Comparison of ENCODE assay signal across 15 mouse cellular contexts in genomic region chr1:131103776-131104424, GRCm38 (mm10). TPM values are rescaled to one million over a fixed set of nuclear protein-coding genes. Genes with fewer than 3 reads are reported as not detected.
DNase-seq lines count a peak whose midpoint lies in the region; ATAC-seq and TF ChIP-seq lines count a peak whose summit lies in the region.
"Had no signal": no experiment of that assay in that cellular context is flagged by ENCODE, and none has a peak within 500 bp of the region (broad histone marks: within the 10 kb centered on the region; RNA-seq: fewer than 3 reads in every experiment).

No protein-coding gene starts in this region.

- DNase-seq in spleen, adult 18-20 months: peak; percentile 35 to 36
- DNase-seq in spleen, postnatal 10 days (ENCODE audit: low spot score in 2 of 2): no peak
- no peak for DNase-seq in liver, embryonic 13.5 days
- DNase-seq in frontal cortex, postnatal 36 days (ENCODE audit: low spot score in 2 of 2): no peak
- DNase-seq in layer of hippocampus, postnatal 36 days: no peak
- no peak for DNase-seq in left cerebral cortex, adult 11 months (ENCODE audit: low spot score)
- DNase-seq: cerebellum, adult 18-20 months; forebrain, postnatal 0 days; kidney, postnatal 14 days; thymus, adult 2 months had no signal

- H3K36me3 ChIP-seq in liver, embryonic 13.5 days: no peaks in the 10 kb centered on the region
- H3K36me3 ChIP-seq: midbrain, embryonic 10.5 days had no signal

- no peaks in the 10 kb centered on the region for H3K27me3 ChIP-seq in liver, embryonic 13.5 days

- 0 out of 2 replicates have a peak, but pooled peaks have one; percentile 19 for ATAC-seq in liver, embryonic 13.5 days (ENCODE audit: low read depth)
- peak; percentile 81 for ATAC-seq in neutrophil, adult 5-6 weeks (ENCODE audit: extremely low read depth, insufficient number of reproducible peaks, low FRiP score, poor library complexity, severe bottlenecking)
- ATAC-seq: forebrain, postnatal 0 days had no signal

- peak overlapping the region; percentile 96 for H3K27ac ChIP-seq in bone marrow macrophage, adult 2 months (ENCODE audit: insufficient read depth, low read depth, low read length)
- peak overlapping the region; percentile 14; the same call in 1 of the 2 replicates for H3K27ac ChIP-seq in liver, embryonic 13.5 days
- H3K27ac ChIP-seq: left cerebral cortex, adult 2 months; midbrain, embryonic 10.5 days had no signal

- no peak overlapping the region for H3K9ac ChIP-seq in liver, embryonic 13.5 days
- H3K9ac ChIP-seq: forebrain, postnatal 0 days had no signal

- H3K9me3 ChIP-seq in liver, embryonic 13.5 days (replicated peaks): no peaks in the 10 kb centered on the region
- H3K9me3 ChIP-seq: midbrain, embryonic 10.5 days had no signal

- no peak for TF ChIP-seq POLR2A in bone marrow macrophage, adult 2 months (IDR thresholded peaks at IDR 0.05; ENCODE audit: borderline replicate concordance, low read depth, low read length)

- TF ChIP-seq CTCF in bone marrow macrophage, adult 2 months (IDR thresholded peaks at IDR 0.05; ENCODE audit: low read depth, low read length): no peak

- peaks cover 65% of the 10 kb centered on the region for H3K4me1 ChIP-seq in bone marrow macrophage, adult 2 months (ENCODE audit: control insufficient read depth, insufficient read depth, low read length)
- peaks cover 12% of the 10 kb centered on the region for H3K4me1 ChIP-seq in liver, embryonic 13.5 days (replicated peaks)

- H3K4me2 ChIP-seq in liver, embryonic 13.5 days: no peak overlapping the region; the same call in 1 of the 2 replicates

- 27% methylated on average over 10 of the region's 10 CpGs for WGBS in liver, embryonic 13.5 days (ENCODE audit: insufficient replicate concordance)

- H3K4me3 ChIP-seq in bone marrow macrophage, adult 2 months (ENCODE audit: insufficient read depth, low read length): peak overlapping the region; percentile 30
- no peak overlapping the region for H3K4me3 ChIP-seq in liver, embryonic 13.5 days (replicated peaks)
- H3K4me3 ChIP-seq: left cerebral cortex, adult 2 months; midbrain, embryonic 10.5 days; myocyte had no signal

RNA-seq across cellular contexts. Expression of gene Mapkapk2, which starts 6.3 kb away (rescaled TPM):
- polyA plus RNA-seq in bone marrow macrophage, adult 2 months (2012; ENCODE audit: insufficient read depth, insufficient read length, missing spikeins): 265 and 283 TPM in 2 replicates
- 12.0 and 12.3 TPM in 2 replicates for polyA plus RNA-seq in liver, embryonic 13.5 days (2015; fragmentation: Nextera tagmentation; extraction: Ambion mirVana)
- 103 and 112 TPM in 2 replicates for total RNA-seq in neutrophil, adult 5-6 weeks (2017)
- 10 to 100 TPM; 26.6 to 32.4 TPM for total RNA-seq in layer of hippocampus, postnatal 36 days (2021)

RNA-seq across cellular contexts. Expression of gene Dyrk3, which starts 34.2 kb away (rescaled TPM):
- polyA plus RNA-seq in bone marrow macrophage, adult 2 months (2012; ENCODE audit: insufficient read depth, insufficient read length, missing spikeins): 0.84 and 1.1 TPM in 2 replicates
- polyA plus RNA-seq in liver, embryonic 13.5 days (2015; fragmentation: Nextera tagmentation; extraction: Ambion mirVana): 16.9 and 19.8 TPM in 2 replicates
- 1.2 and 1.7 TPM in 2 replicates for total RNA-seq in neutrophil, adult 5-6 weeks (2017)
- 10 to 100 TPM; 19.6 to 19.9 TPM for total RNA-seq in layer of hippocampus, postnatal 36 days (2021)

RNA-seq across cellular contexts. Expression of gene Eif2d, which starts 49.1 kb away (rescaled TPM):
- 20.5 and 23.2 TPM in 2 replicates for polyA plus RNA-seq in bone marrow macrophage, adult 2 months (2012; ENCODE audit: insufficient read depth, insufficient read length, missing spikeins)
- polyA plus RNA-seq in liver, embryonic 13.5 days (2015; fragmentation: Nextera tagmentation; extraction: Ambion mirVana): 32.3 and 34.4 TPM in 2 replicates
- total RNA-seq in neutrophil, adult 5-6 weeks (2017): 18.4 and 19.5 TPM in 2 replicates
- total RNA-seq in layer of hippocampus, postnatal 36 days (2021): 10 to 100 TPM; 36.6 to 41.2 TPM

Comparison
In these comparisons a context has a peak if more than half of its experiments do, and no peak if none do; other contexts are left out.
1. DNase-seq: peak in spleen, adult 18-20 months (2 of 2); none in spleen, postnatal 10 days (0 of 2), liver, embryonic 13.5 days (single experiment), frontal cortex, postnatal 36 days (0 of 2), layer of hippocampus, postnatal 36 days (0 of 2) and left cerebral cortex, adult 11 months (single experiment).